Mouse (Mus musculus): ENCODE results near the gene Gm20896. TPM values are rescaled to one million over a fixed set of nuclear protein-coding genes. Genes with fewer than 3 reads are reported as not detected.

The Gm20896 gene
- polyA plus RNA-seq (2017; shearing (Covaris generic)), result not detected

DNA sequence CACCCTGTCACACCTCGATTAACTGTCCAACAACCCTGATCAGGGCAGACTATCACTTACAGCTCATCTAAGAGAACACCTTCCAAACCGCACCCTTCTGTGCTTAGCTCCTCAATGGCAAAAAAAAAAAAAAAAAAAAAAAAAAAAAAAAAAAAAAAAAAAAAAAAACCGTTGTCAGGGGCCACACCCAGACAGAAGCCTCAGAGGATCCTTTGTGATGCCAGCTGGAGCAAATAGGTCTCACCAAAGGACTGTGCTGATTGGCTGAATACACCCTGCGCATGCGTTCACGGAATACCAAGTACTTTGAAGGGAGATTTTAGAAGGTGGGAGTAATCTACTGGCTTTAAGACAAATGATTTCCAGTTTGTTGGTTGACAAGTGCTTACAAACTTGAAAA is at the start of gene Gm20896:
Gm20896 (minus strand) TSS at position 101 of the 400 bp plus-strand sequence.

Measured in inflammation-experienced regulatory T-cells, adult 16 weeks (primary cell).